Mouse (Mus musculus): ENCODE results near the gene Kif16b. TPM values are rescaled to one million over a fixed set of nuclear protein-coding genes. Genes with fewer than 3 reads are reported as not detected.
"Not testable (repeated sequence)": the region's sequence is repeated elsewhere in the genome, so short reads cannot be mapped to it uniquely, and the experiment has no call there.

Kif16b gene
- polyA plus RNA-seq, 1 experiment: not detected

- no peak overlapping the region for H3K4me3 ChIP-seq (ENCODE audit: insufficient read depth, low read depth, low read length)
- H3K4me1 ChIP-seq (ENCODE audit: control insufficient read depth, insufficient read depth, low read length): no peaks in the 10 kb centered on the region
- no peak overlapping the region for H3K27ac ChIP-seq (ENCODE audit: insufficient read depth, low read depth, low read length)
- TF ChIP-seq POLR2A (IDR thresholded peaks at IDR 0.05; ENCODE audit: insufficient read depth, low read depth, low read length) (no peak), CTCF (IDR thresholded peaks at IDR 0.05; ENCODE audit: insufficient read depth, low read depth, low read length) (no peak)
Measured at GRCm38 (mm10) chr2:142580449-142580848, 320.9 kb downstream of the Kif16b start.

- not testable (repeated sequence) for H3K27ac ChIP-seq (ENCODE audit: insufficient read depth, low read depth, low read length); H3K4me1 ChIP-seq (ENCODE audit: control insufficient read depth, insufficient read depth, low read length); H3K4me3 ChIP-seq (ENCODE audit: insufficient read depth, low read depth, low read length)
- WGBS: 83% methylated on average over 9 of the region's 9 CpGs
Measured at GRCm38 (mm10) chr2:142577414-142577813, 323.9 kb downstream of the Kif16b start.

- Histone ChIP-seq H3K4me1 (ENCODE audit: control insufficient read depth, insufficient read depth, low read length) (no peaks in the 10 kb centered on the region), H3K4me3 (ENCODE audit: insufficient read depth, low read depth, low read length) (no peak overlapping the region), H3K27ac (ENCODE audit: insufficient read depth, low read depth, low read length) (no peak overlapping the region)
- WGBS: 80% methylated on average over 8 of the region's 8 CpGs
- no peak for TF ChIP-seq CTCF (IDR thresholded peaks at IDR 0.05; ENCODE audit: insufficient read depth, low read depth, low read length)
- no peak for TF ChIP-seq POLR2A (IDR thresholded peaks at IDR 0.05; ENCODE audit: insufficient read depth, low read depth, low read length)
Measured at GRCm38 (mm10) chr2:142569771-142570170, 331.6 kb downstream of the Kif16b start.

Other genes starting within 250 kb of the Kif16b start
- not detected in 2 replicates for gene Snrpb2, start 161.5 kb upstream of the Kif16b start, polyA plus RNA-seq (2012; ENCODE audit: insufficient read depth, insufficient read length, low replicate concordance, missing spikeins)
- not detected in 2 replicates for gene Otor, start 176.9 kb upstream of the Kif16b start, polyA plus RNA-seq (2012; ENCODE audit: insufficient read depth, insufficient read length, low replicate concordance, missing spikeins)

Measured in olfactory bulb, adult 2 months (tissue).